Comparison of ENCODE assay signal across 17 mouse cellular contexts in the genomic region with DNA sequence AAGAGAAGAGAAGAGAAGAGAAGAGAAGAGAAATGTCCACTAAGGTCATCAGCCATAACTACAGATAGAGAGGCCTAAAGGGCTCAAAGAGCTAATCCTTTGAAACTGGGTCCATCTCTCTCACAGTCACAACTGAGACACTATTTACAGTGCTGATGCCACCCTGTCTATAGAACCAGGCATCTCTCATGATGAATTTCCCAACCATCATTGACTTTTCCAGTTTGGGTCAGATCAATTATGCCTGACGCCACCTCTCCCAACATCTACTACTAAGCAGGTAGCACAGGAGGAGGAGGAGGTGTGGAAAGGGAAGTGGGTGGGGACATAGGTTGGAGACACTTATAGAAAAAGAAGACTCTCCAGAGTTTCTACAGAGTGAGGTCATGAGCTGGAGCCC. TPM values are rescaled to one million over a fixed set of nuclear protein-coding genes. Genes with fewer than 3 reads are reported as not detected.
DNase-seq lines count a peak whose midpoint lies in the region; ATAC-seq and TF ChIP-seq lines count a peak whose summit lies in the region.
"Had no signal": no experiment of that assay in that cellular context is flagged by ENCODE, and none has a peak within 500 bp of the region (broad histone marks: within the 10 kb centered on the region; RNA-seq: fewer than 3 reads in every experiment).

No protein-coding gene starts in this region.

- no peak for TF ChIP-seq POLR2A in heart, adult 2 months (IDR thresholded peaks at IDR 0.05; ENCODE audit: insufficient read depth, low read depth, low read length)
- TF ChIP-seq POLR2A in bone marrow macrophage, adult 2 months (IDR thresholded peaks at IDR 0.05; ENCODE audit: borderline replicate concordance, low read depth, low read length) = no peak
- TF ChIP-seq POLR2A in myocyte (IDR thresholded peaks at IDR 0.05; ENCODE audit: insufficient read length, low read depth) = no peak

- 70% methylated on average over 1 of the region's 1 CpGs for WGBS in heart, adult 2 months
- 81% methylated on average over 1 of the region's 1 CpGs for WGBS in intestine, postnatal 0 days
- WGBS in intestine, embryonic 16.5 days = 81% methylated on average over 1 of the region's 1 CpGs

- H3K36me3 ChIP-seq in heart, adult 2 months (ENCODE audit: control insufficient read depth, insufficient read depth, low read length) = peaks cover 9% of the 10 kb centered on the region; the same call in 1 of the 2 replicates
- H3K36me3 ChIP-seq in intestine, postnatal 0 days (ENCODE audit: control insufficient read depth, insufficient read depth) = no peaks in the 10 kb centered on the region
- no peaks in the 10 kb centered on the region for H3K36me3 ChIP-seq in intestine, embryonic 16.5 days (ENCODE audit: control insufficient read depth, insufficient read depth, low read length)
- no peaks in the 10 kb centered on the region for H3K36me3 ChIP-seq in myocyte (ENCODE audit: control insufficient read depth, insufficient read depth)
- H3K36me3 ChIP-seq: forebrain, embryonic 12.5 days; G1E; hindbrain, embryonic 12.5 days; midbrain, embryonic 12.5 days; neural tube, embryonic 12.5 days had no signal

- H3ac ChIP-seq in myocyte (ENCODE audit: control insufficient read depth, insufficient read length) = no peak overlapping the region

- no peaks in the 10 kb centered on the region for H3K79me2 ChIP-seq in heart, adult 2 months (replicated peaks; ENCODE audit: control insufficient read depth, insufficient read depth, low read length)
- H3K79me2 ChIP-seq in myocyte (ENCODE audit: control insufficient read depth, insufficient read depth) = no peaks in the 10 kb centered on the region

- peak overlapping the region; percentile 95 for H3K27ac ChIP-seq in heart, adult 2 months
- peak overlapping the region; percentile 66; the same call in 1 of the 2 replicates for H3K27ac ChIP-seq in intestine, postnatal 0 days (ENCODE audit: low read depth, low read length)
- H3K27ac ChIP-seq in intestine, embryonic 16.5 days (ENCODE audit: low read length) = no peak overlapping the region
- peak overlapping the region; percentile 95 for H3K27ac ChIP-seq in bone marrow macrophage, adult 2 months (ENCODE audit: insufficient read depth, low read depth, low read length)
- H3K27ac ChIP-seq: forebrain, embryonic 12.5 days; hindbrain, embryonic 12.5 days; midbrain, embryonic 12.5 days; neural tube, embryonic 12.5 days had no signal

- DNase-seq in heart, adult 2 months = no peak
- DNase-seq in heart, postnatal 36 days = no peak
- DNase-seq in layer of hippocampus, adult 8-10 months (ENCODE audit: low spot score in 2 of 2) = no peak
- DNase-seq: cerebellum, adult 11 months; cerebellum, postnatal 10 days; thymus, postnatal 25 days had no signal

- H3K9me3 ChIP-seq in intestine, postnatal 0 days (ENCODE audit: control insufficient read depth) = no peaks in the 10 kb centered on the region
- H3K9me3 ChIP-seq in intestine, embryonic 16.5 days (ENCODE audit: control insufficient read depth, low read length) = no peaks in the 10 kb centered on the region
- H3K9me3 ChIP-seq: forebrain, embryonic 12.5 days; G1E; hindbrain, embryonic 12.5 days; midbrain, embryonic 12.5 days; neural tube, embryonic 12.5 days had no signal

- no peak for ATAC-seq in intestine, postnatal 0 days
- no peak for ATAC-seq in intestine, embryonic 16.5 days
- ATAC-seq: activated CD4-positive, CD25-positive, alpha-beta regulatory T cell, adult 4 months; inflammation-experienced regulatory T-cells, adult 6 months had no signal

- intact Hi-C loops in heart, adult 2 months (cut with DNase I) = no loop called here
- intact Hi-C loops in heart, postnatal 36 days (cut with DNase I) = loop anchor here (2.0 to 5.0 kb wide), 3 partner anchors 34 to 56 kb away; a partner anchor contains a TSS

- no peak overlapping the region for H3K9ac ChIP-seq in heart, adult 2 months (ENCODE audit: low read depth, low read length)
- no peak overlapping the region for H3K9ac ChIP-seq in intestine, postnatal 0 days (ENCODE audit: low read depth, low read length)
- H3K9ac ChIP-seq in intestine, embryonic 16.5 days (ENCODE audit: low read depth, low read length) = no peak overlapping the region
- H3K9ac ChIP-seq: forebrain, embryonic 12.5 days; hindbrain, embryonic 12.5 days; midbrain, embryonic 12.5 days; neural tube, embryonic 12.5 days had no signal

- H3K27me3 ChIP-seq in heart, adult 2 months (ENCODE audit: control insufficient read depth, insufficient read depth, low read length) = no peaks in the 10 kb centered on the region
- H3K27me3 ChIP-seq in intestine, postnatal 0 days (replicated peaks; ENCODE audit: control insufficient read depth, insufficient read depth, low read length) = no peaks in the 10 kb centered on the region
- H3K27me3 ChIP-seq in intestine, embryonic 16.5 days (replicated peaks; ENCODE audit: control insufficient read depth, insufficient read depth, low read length) = no peaks in the 10 kb centered on the region
- no peaks in the 10 kb centered on the region for H3K27me3 ChIP-seq in myocyte (ENCODE audit: control insufficient read depth, insufficient read depth, insufficient read length)
- H3K27me3 ChIP-seq: forebrain, embryonic 12.5 days; hindbrain, embryonic 12.5 days; midbrain, embryonic 12.5 days; neural tube, embryonic 12.5 days had no signal

- peaks cover 20% of the 10 kb centered on the region for H3K4me1 ChIP-seq in heart, adult 2 months (ENCODE audit: control insufficient read depth, insufficient read depth, low read length)
- H3K4me1 ChIP-seq in intestine, postnatal 0 days (replicated peaks; ENCODE audit: control insufficient read depth, insufficient read depth, low read length) = peaks cover 17% of the 10 kb centered on the region
- peaks cover 19% of the 10 kb centered on the region for H3K4me1 ChIP-seq in intestine, embryonic 16.5 days (ENCODE audit: control insufficient read depth, insufficient read depth, low read length)
- peaks cover 36% of the 10 kb centered on the region for H3K4me1 ChIP-seq in bone marrow macrophage, adult 2 months (ENCODE audit: control insufficient read depth, insufficient read depth, low read length)
- H3K4me1 ChIP-seq: forebrain, embryonic 12.5 days; hindbrain, embryonic 12.5 days; neural tube, embryonic 12.5 days had no signal

- no peak for TF ChIP-seq EP300 in heart, adult 2 months (IDR thresholded peaks at IDR 0.05; ENCODE audit: insufficient read depth, low read depth, low read length)

- TF ChIP-seq CTCF in heart, adult 2 months (IDR thresholded peaks at IDR 0.05) = no peak
- no peak for TF ChIP-seq CTCF in intestine, postnatal 0 days (IDR thresholded peaks at IDR 0.05; ENCODE audit: low read depth)
- TF ChIP-seq CTCF in bone marrow macrophage, adult 2 months (IDR thresholded peaks at IDR 0.05; ENCODE audit: low read depth, low read length) = no peak

- no peak overlapping the region for H3K4me2 ChIP-seq in intestine, postnatal 0 days (replicated peaks; ENCODE audit: low read depth)
- no peak overlapping the region for H3K4me2 ChIP-seq in intestine, embryonic 16.5 days (ENCODE audit: low read depth, low read length)
- H3K4me2 ChIP-seq in myocyte (ENCODE audit: low read depth) = peak overlapping the region; percentile 73
- H3K4me2 ChIP-seq: forebrain, embryonic 12.5 days; hindbrain, embryonic 12.5 days; midbrain, embryonic 12.5 days; neural tube, embryonic 12.5 days had no signal

- no peak overlapping the region for H3K4me3 ChIP-seq in heart, adult 2 months
- H3K4me3 ChIP-seq in intestine, postnatal 0 days (ENCODE audit: low read depth, low read length) = no peak overlapping the region
- no peak overlapping the region for H3K4me3 ChIP-seq in intestine, embryonic 16.5 days (ENCODE audit: low read length)
- no peak overlapping the region for H3K4me3 ChIP-seq in bone marrow macrophage, adult 2 months (ENCODE audit: insufficient read depth, low read length)
- H3K4me3 ChIP-seq in myocyte = no peak overlapping the region
- H3K4me3 ChIP-seq: forebrain, embryonic 12.5 days; hindbrain, embryonic 12.5 days; midbrain, embryonic 12.5 days; neural tube, embryonic 12.5 days had no signal

TF ChIP-seq in myocyte, 11 proteins besides CTCF, POLR2A, EP300 and RAD21:
- TF ChIP-seq REST (IDR thresholded peaks at IDR 0.05; ENCODE audit: insufficient read depth, insufficient read length) = no peak
- no peak for TF ChIP-seq MYOG (IDR thresholded peaks at IDR 0.05; ENCODE audit: control insufficient read depth in 1 of 3, insufficient read depth in 1 of 3, insufficient read length in 2 of 3, low read depth in 2 of 3)
- TF ChIP-seq TCF3 (IDR thresholded peaks at IDR 0.05; ENCODE audit: insufficient read length, low read depth) = no peak
- TF ChIP-seq E2F4 (IDR thresholded peaks at IDR 0.05; ENCODE audit: insufficient read depth) = no peak
- TF ChIP-seq MAX (IDR thresholded peaks at IDR 0.05; ENCODE audit: low read depth) = no peak

RNA-seq across cellular contexts. Expression of a gene that starts 34.6 kb away (rescaled TPM):
- 10 to 100 TPM; 17.3 to 17.5 TPM for total RNA-seq in heart, adult 2 months (2021)
- polyA plus RNA-seq in heart, adult 2 months (2012; rRNA removed) = 17.3 and 23.7 TPM in 2 replicates
- 10 to 100 TPM; 18.8 to 21.2 TPM for total RNA-seq in heart, postnatal 36 days (2021)
- 100 and 102 TPM in 2 replicates for polyA plus RNA-seq in intestine, postnatal 0 days (2015; fragmentation: Nextera tagmentation; extraction: Ambion mirVana)
- 255 and 324 TPM in 2 replicates for polyA plus RNA-seq in intestine, embryonic 16.5 days (2015; fragmentation: Nextera tagmentation; extraction: Ambion mirVana)
- polyA plus RNA-seq in bone marrow macrophage, adult 2 months (2012; ENCODE audit: insufficient read depth, insufficient read length, missing spikeins) = 37.4 and 40.7 TPM in 2 replicates
- polyA plus RNA-seq in myocyte (2012; fragmentation: generic; extraction: Trizol) = 67.4 TPM
- total RNA-seq in layer of hippocampus, adult 8-10 months (2022) = 100 to 1,000 TPM in 1 of 4 experiments, 10 to 100 TPM in 3; 62.9 to 110 (median 82.5) TPM
